11 mouse cellular contexts compared by ENCODE assay signal in genomic region chr3:33070771-33071170, GRCm38 (mm10).
"Had no signal": no experiment of that assay in that cellular context is flagged by ENCODE, and none has a peak within 500 bp of the region (broad histone marks: within the 10 kb centered on the region; RNA-seq: fewer than 3 reads in every experiment).

No protein-coding gene starts in this region.

- H3K27ac ChIP-seq: kidney, embryonic 15.5 days; limb, embryonic 13.5 days; liver, embryonic 14.5 days; midbrain, embryonic 12.5 days; neural tube, embryonic 13.5 days had no signal

- DNase-seq: kidney, adult 2 months; kidney, postnatal 14 days; lung, adult 18-20 months; retina, postnatal 1 day; right cerebral cortex, postnatal 25 days; thymus, postnatal 4 days had no signal

- H3K4me3 ChIP-seq: kidney, embryonic 15.5 days; limb, embryonic 13.5 days; midbrain, embryonic 12.5 days; neural tube, embryonic 13.5 days had no signal
